Mouse (Mus musculus): ENCODE data around the gene Lrrc4. TPM values are rescaled to one million over a fixed set of nuclear protein-coding genes. Genes with fewer than 3 reads are reported as not detected.

Lrrc4 gene
- total RNA-seq (2021): 1 to 10 TPM; 1.3 to 1.6 TPM
- long read RNA-seq, experiment 1, partial matches to known transcripts: 0 of 3 reads
- long read RNA-seq, experiment 1, other reads (novel, unspliced or antisense): 2 of 3 reads
- long read RNA-seq, experiment 2, partial matches to known transcripts: 0 of 11 reads
- long read RNA-seq, experiment 2, other reads (novel, unspliced or antisense): 10 of 11 reads

GRCm38 (mm10) chr6:28831011-28831853 is at the start of gene Lrrc4:
TSS of gene Lrrc4 (minus strand) at chr6:28831747.
- no peak for DNase-seq (ENCODE audit: low spot score in 2 of 2)

- DNase-seq (ENCODE audit: low spot score in 2 of 2): no peak
Observed at GRCm38 (mm10) chr6:28880909-28881308, 49.4 kb upstream of the Lrrc4 start.

GRCm38 (mm10) chr6:28879315-28879714 is 47.8 kb upstream of the Lrrc4 start:
- DNase-seq (ENCODE audit: low spot score in 2 of 2): no peak

- no peak for DNase-seq (ENCODE audit: low spot score in 2 of 2)
Observed at GRCm38 (mm10) chr6:28877945-28878666, 46.6 kb upstream of the Lrrc4 start.

GRCm38 (mm10) chr6:28876492-28876891 is 44.9 kb upstream of the Lrrc4 start:
- DNase-seq (ENCODE audit: low spot score in 2 of 2): no peak

- DNase-seq (ENCODE audit: low spot score in 2 of 2): no peak
Observed at GRCm38 (mm10) chr6:28875333-28875732, 43.8 kb upstream of the Lrrc4 start.

- no peak for DNase-seq (ENCODE audit: low spot score in 2 of 2)
Observed at GRCm38 (mm10) chr6:28874759-28875158, 43.2 kb upstream of the Lrrc4 start.

- DNase-seq (ENCODE audit: low spot score in 2 of 2): no peak
Observed at GRCm38 (mm10) chr6:28874053-28874452, 42.5 kb upstream of the Lrrc4 start.

- no peak for DNase-seq (ENCODE audit: low spot score in 2 of 2)
Observed at GRCm38 (mm10) chr6:28872421-28872795, 40.9 kb upstream of the Lrrc4 start.

GRCm38 (mm10) chr6:28871725-28872420 is 40.3 kb upstream of the Lrrc4 start:
- DNase-seq (ENCODE audit: low spot score in 2 of 2): no peak

GRCm38 (mm10) chr6:28867516-28868251 is 36.1 kb upstream of the Lrrc4 start:
- no peak for DNase-seq (ENCODE audit: low spot score in 2 of 2)

- DNase-seq (ENCODE audit: low spot score in 2 of 2): no peak
Observed at GRCm38 (mm10) chr6:28866206-28866605, 34.7 kb upstream of the Lrrc4 start.

- DNase-seq (ENCODE audit: low spot score in 2 of 2): no peak
Observed at GRCm38 (mm10) chr6:28865112-28865511, 33.6 kb upstream of the Lrrc4 start.

- DNase-seq (ENCODE audit: low spot score in 2 of 2): no peak
Observed at GRCm38 (mm10) chr6:28864684-28865083, 33.1 kb upstream of the Lrrc4 start.

- no peak for DNase-seq (ENCODE audit: low spot score in 2 of 2)
Observed at GRCm38 (mm10) chr6:28862304-28862703, 30.8 kb upstream of the Lrrc4 start.

GRCm38 (mm10) chr6:28860922-28861321 is 29.4 kb upstream of the Lrrc4 start:
- DNase-seq (ENCODE audit: low spot score in 2 of 2): no peak

- DNase-seq (ENCODE audit: low spot score in 2 of 2): no peak
Observed at GRCm38 (mm10) chr6:28860450-28860849, 28.9 kb upstream of the Lrrc4 start.

GRCm38 (mm10) chr6:28859094-28859493 is 27.5 kb upstream of the Lrrc4 start:
- no peak for DNase-seq (ENCODE audit: low spot score in 2 of 2)

- no peak for DNase-seq (ENCODE audit: low spot score in 2 of 2)
Observed at GRCm38 (mm10) chr6:28857198-28858180, 25.9 kb upstream of the Lrrc4 start.

- DNase-seq (ENCODE audit: low spot score in 2 of 2): no peak
Observed at GRCm38 (mm10) chr6:28856789-28857188, 25.2 kb upstream of the Lrrc4 start.
